In genomic region chr3:110249891-110250838, GRCm38 (mm10) we compare ENCODE assay signal across 8 mouse cellular contexts. TPM values are rescaled to one million over a fixed set of nuclear protein-coding genes. Genes with fewer than 3 reads are reported as not detected.
A peak's percentile ranks its signal among the peaks of the same experiment; 100 is the strongest.
DNase-seq lines count a peak whose midpoint lies in the region; ATAC-seq lines count a peak whose summit lies in the region.

No protein-coding gene starts in this region.

- peaks cover 17% of the 10 kb centered on the region for H3K4me1 ChIP-seq in hindbrain, embryonic 14.5 days (replicated peaks; ENCODE audit: control insufficient read depth, insufficient read depth, low read length)

- H3K4me2 ChIP-seq in hindbrain, embryonic 14.5 days (replicated peaks) = peak overlapping the region; percentile 84

- no peaks in the 10 kb centered on the region for H3K9me3 ChIP-seq in hindbrain, embryonic 14.5 days (ENCODE audit: control insufficient read depth, low read length)

- peak overlapping the region; percentile 97 for H3K27ac ChIP-seq in hindbrain, embryonic 14.5 days

- peak overlapping the region; percentile 85 for H3K4me3 ChIP-seq in hindbrain, embryonic 14.5 days (replicated peaks; ENCODE audit: low read length)

- H3K27me3 ChIP-seq in hindbrain, embryonic 14.5 days (ENCODE audit: control insufficient read depth, insufficient read depth, low read length) = no peaks in the 10 kb centered on the region

- DNase-seq in R1 (ENCODE audit: low read depth, low spot score) = peak; percentile 55
- peak; percentile 89 to 91 for DNase-seq in cerebellum, postnatal 25 days
- DNase-seq in frontal cortex, postnatal 25 days (ENCODE audit: low spot score in 2 of 2) = peak; percentile 61 to 63
- DNase-seq in hindbrain, embryonic 14.5 days (ENCODE audit: low spot score) = peak; percentile 72
- DNase-seq in layer of hippocampus, postnatal 36 days = peak; percentile 81
- DNase-seq in lung, postnatal 25 days (ENCODE audit: low spot score) = peak; percentile 52
- peak; percentile 73 for DNase-seq in retina, embryonic 14.5 days (ENCODE audit: low spot score)
- peak; percentile 56 to 57 for DNase-seq in thymus, postnatal 36 days

- under 1% methylated on average over 88 of the region's 89 CpGs for WGBS in hindbrain, embryonic 14.5 days

- ATAC-seq in hindbrain, embryonic 14.5 days (ENCODE audit: low FRiP score) = peak; percentile 88

- peaks cover 23% of the 10 kb centered on the region for H3K36me3 ChIP-seq in hindbrain, embryonic 14.5 days (replicated peaks; ENCODE audit: control insufficient read depth, insufficient read depth)

- peak overlapping the region; percentile 98 for H3K9ac ChIP-seq in hindbrain, embryonic 14.5 days

RNA-seq across cellular contexts. Expression of gene Prmt6, which starts 0.6 kb away (rescaled TPM):
- polyA plus RNA-seq in hindbrain, embryonic 14.5 days (2014; fragmentation: Nextera tagmentation; extraction: Ambion mirVana) = 26.0 and 26.4 TPM in 2 replicates
- 10 to 100 TPM; 14.8 to 16.7 TPM for total RNA-seq in layer of hippocampus, postnatal 36 days (2021)

Comparison
In these comparisons a context has a peak if more than half of its experiments do, and no peak if none do; other contexts are left out.
1. Peak in every context shown above with its lines: DNase-seq, ATAC-seq, H3K4me3 ChIP-seq and H3K27ac ChIP-seq.